Comparison of ENCODE assay signal across 9 mouse cellular contexts in genomic region chr17:31705271-31706020, GRCm38 (mm10). TPM values are rescaled to one million over a fixed set of nuclear protein-coding genes. Genes with fewer than 3 reads are reported as not detected.
DNase-seq lines count a peak whose midpoint lies in the region; ATAC-seq and TF ChIP-seq lines count a peak whose summit lies in the region.
"Had no signal": no experiment of that assay in that cellular context is flagged by ENCODE, and none has a peak within 500 bp of the region (broad histone marks: within the 10 kb centered on the region; RNA-seq: fewer than 3 reads in every experiment).

No protein-coding gene starts in this region.

- TF ChIP-seq EP300 in liver, postnatal 0 days (IDR thresholded peaks at IDR 0.05; ENCODE audit: low read depth), result no peak

- no peak for ATAC-seq in erythroid progenitor cell, adult 5-6 weeks (replicated peaks; ENCODE audit: low FRiP score, poor library complexity, severe bottlenecking)
- no peak for ATAC-seq in liver, postnatal 0 days

- H3K4me2 ChIP-seq in liver, postnatal 0 days (ENCODE audit: low read depth, low read length), result no peak overlapping the region
- H3K4me2 ChIP-seq: limb, embryonic 13.5 days had no signal

- H3K36me3 ChIP-seq in liver, postnatal 0 days (replicated peaks; ENCODE audit: insufficient read depth, low read length), result no peaks in the 10 kb centered on the region
- H3K36me3 ChIP-seq: limb, embryonic 13.5 days had no signal

- DNase-seq in adrenal gland, adult (ENCODE audit: inconsistent age in 2 of 2, low spot score in 1 of 2), result peak; percentile 28 to 75
- no peak for DNase-seq in adrenal gland, postnatal 4 days (ENCODE audit: low spot score in 2 of 2)
- peak; percentile 36 for DNase-seq in 3134 (ENCODE audit: extremely low read depth, insufficient read length, low spot score)
- peak; percentile 82 to 86 for DNase-seq in cerebellum, postnatal 36 days
- peak; percentile 58 to 64 for DNase-seq in layer of hippocampus, adult 8-10 months (ENCODE audit: low spot score in 2 of 2)
- DNase-seq in B cell, adult 2 months, result no peak
- no peak for DNase-seq in liver, postnatal 0 days

- no peak overlapping the region for H3K27ac ChIP-seq in liver, postnatal 0 days (ENCODE audit: low read depth)
- H3K27ac ChIP-seq: limb, embryonic 13.5 days had no signal

- TF ChIP-seq CTCF in liver, postnatal 0 days (IDR thresholded peaks at IDR 0.05; ENCODE audit: low read depth), result no peak

- no peaks in the 10 kb centered on the region for H3K4me1 ChIP-seq in liver, postnatal 0 days (ENCODE audit: insufficient read depth)
- H3K4me1 ChIP-seq: limb, embryonic 13.5 days had no signal

- no peak overlapping the region for H3K9ac ChIP-seq in liver, postnatal 0 days (replicated peaks)
- H3K9ac ChIP-seq: limb, embryonic 13.5 days had no signal

- no peaks in the 10 kb centered on the region for H3K27me3 ChIP-seq in liver, postnatal 0 days (ENCODE audit: insufficient read depth, low read length)
- H3K27me3 ChIP-seq: limb, embryonic 13.5 days had no signal

- no peak overlapping the region for H3K4me3 ChIP-seq in liver, postnatal 0 days (ENCODE audit: low read depth, low read length)
- H3K4me3 ChIP-seq: limb, embryonic 13.5 days had no signal

- 73% methylated on average over 20 of the region's 20 CpGs for WGBS in liver, postnatal 0 days (ENCODE audit: insufficient replicate concordance)

- no peaks in the 10 kb centered on the region for H3K9me3 ChIP-seq in liver, postnatal 0 days (ENCODE audit: low read length)
- H3K9me3 ChIP-seq: limb, embryonic 13.5 days had no signal

RNA-seq across cellular contexts. Expression of gene Cryaa, which starts 27.8 kb away (rescaled TPM):
- not detected for total RNA-seq in adrenal gland, postnatal 4 days (2021)
- under 1 TPM in 1 of 4 experiments, not detected in 3; 0.52 TPM for total RNA-seq in layer of hippocampus, adult 8-10 months (2022)
- total RNA-seq in erythroid progenitor cell, adult 5-6 weeks (2015; ENCODE audit: low replicate concordance), result not detected in 2 replicates
- total RNA-seq in erythroid progenitor cell, adult 5-6 weeks (2017; ENCODE audit: low replicate concordance), result not detected in 2 replicates
- polyA plus RNA-seq in liver, postnatal 0 days (2015; fragmentation: Nextera tagmentation; extraction: Ambion mirVana), result not detected in 2 replicates
- polyA plus RNA-seq: limb, embryonic 13.5 days had no signal

RNA-seq across cellular contexts. Expression of gene U2af1, which starts 46.8 kb away (rescaled TPM):
- total RNA-seq in adrenal gland, postnatal 4 days (2021), result 100 to 1,000 TPM; 196 to 216 TPM
- 100 to 1,000 TPM; 115 to 134 (median 125) TPM for total RNA-seq in layer of hippocampus, adult 8-10 months (2022)
- total RNA-seq in erythroid progenitor cell, adult 5-6 weeks (2015; ENCODE audit: low replicate concordance), result 42.5 and 54.9 TPM in 2 replicates
- 122 and 151 TPM in 2 replicates for total RNA-seq in erythroid progenitor cell, adult 5-6 weeks (2017; ENCODE audit: low replicate concordance)
- 118 and 124 TPM in 2 replicates for polyA plus RNA-seq in liver, postnatal 0 days (2015; fragmentation: Nextera tagmentation; extraction: Ambion mirVana)

Comparison
In these comparisons a context has a peak if more than half of its experiments do, and no peak if none do; other contexts are left out.
1. DNase-seq: peak in adrenal gland, adult (2 of 2), 3134 (single experiment), cerebellum, postnatal 36 days (2 of 2) and layer of hippocampus, adult 8-10 months (2 of 2); none in adrenal gland, postnatal 4 days (0 of 2), B cell, adult 2 months (0 of 2) and liver, postnatal 0 days (single experiment).